Mouse (Mus musculus): Measurements from ENCODE around the gene B430305J03Rik.
A peak's percentile ranks its signal among the peaks of the same experiment; 100 is the strongest.

B430305J03Rik gene

GRCm38 (mm10) chr3:61348036-61348614, 17.6 kb downstream of the B430305J03Rik start:
- DNase-seq: no peak

GRCm38 (mm10) chr3:61345636-61346035, 20.1 kb downstream of the B430305J03Rik start:
- DNase-seq: no peak

- no peak for DNase-seq
These were observed 21.7 kb downstream of the B430305J03Rik start for GRCm38 (mm10) chr3:61344031-61344430.

- DNase-seq: peak; percentile 63
These were observed 25.4 kb downstream of the B430305J03Rik start for GRCm38 (mm10) chr3:61340321-61340720.

- no peak for DNase-seq
These were observed 28.5 kb downstream of the B430305J03Rik start for GRCm38 (mm10) chr3:61337230-61337629.

- DNase-seq: no peak
These were observed 29.5 kb downstream of the B430305J03Rik start for GRCm38 (mm10) chr3:61336205-61336604.

GRCm38 (mm10) chr3:61321632-61322031, 44.1 kb downstream of the B430305J03Rik start:
- no peak for DNase-seq

- no peak for DNase-seq
These were observed 45.7 kb downstream of the B430305J03Rik start for GRCm38 (mm10) chr3:61320031-61320430.

- DNase-seq: no peak
These were observed 50.7 kb downstream of the B430305J03Rik start for GRCm38 (mm10) chr3:61315002-61315401.
